Mouse (Mus musculus) MEL (cell line): ENCODE measurements around the gene Stx4a.

Source experiments
- BHLHE40 ChIP-seq: IDR thresholded peaks from 2 replicates; pipeline ENCODE4 v1.6.1; 2012; ENCODE audit warnings: low read depth, mild to moderate bottlenecking, inconsistent platforms, low read length, improper control_type of control experiment, borderline replicate concordance
- CTCF ChIP-seq, 3 experiments: IDR thresholded peaks in 2 of 3; conservative IDR thresholded peaks in 1 of 3; 2 replicates each; pipeline ENCODE4 v1.5.1; 2011 to 2012; ENCODE audit warnings: low read length in 3 of 3, low read depth in 2 of 3, mild to moderate bottlenecking in 2 of 3, improper control_type of control experiment in 1 of 3, inconsistent platforms in 1 of 3, mixed read lengths in 1 of 3, moderate library complexity in 1 of 3; ENCODE audit not compliant: control insufficient read depth in 1 of 3, insufficient read depth in 1 of 3, poor library complexity in 1 of 3, severe bottlenecking in 1 of 3
- GATA1 ChIP-seq: IDR thresholded peaks from 2 replicates; pipeline ENCODE4 v1.6.1; 2011; ENCODE audit warnings: low read depth, low read length, improper control_type of control experiment
- HCFC1 ChIP-seq: IDR thresholded peaks from 2 replicates; pipeline ENCODE4 v1.6.1; 2012; ENCODE audit warnings: low read depth, mild to moderate bottlenecking, inconsistent platforms, low read length, improper control_type of control experiment, moderate library complexity
- POLR2AphosphoS5 ChIP-seq: IDR thresholded peaks from 2 replicates; pipeline ENCODE4 v1.6.1; 2012; ENCODE audit warnings: low read depth, borderline replicate concordance, mild to moderate bottlenecking, inconsistent platforms, low read length, moderate library complexity, mixed read lengths

DNA sequence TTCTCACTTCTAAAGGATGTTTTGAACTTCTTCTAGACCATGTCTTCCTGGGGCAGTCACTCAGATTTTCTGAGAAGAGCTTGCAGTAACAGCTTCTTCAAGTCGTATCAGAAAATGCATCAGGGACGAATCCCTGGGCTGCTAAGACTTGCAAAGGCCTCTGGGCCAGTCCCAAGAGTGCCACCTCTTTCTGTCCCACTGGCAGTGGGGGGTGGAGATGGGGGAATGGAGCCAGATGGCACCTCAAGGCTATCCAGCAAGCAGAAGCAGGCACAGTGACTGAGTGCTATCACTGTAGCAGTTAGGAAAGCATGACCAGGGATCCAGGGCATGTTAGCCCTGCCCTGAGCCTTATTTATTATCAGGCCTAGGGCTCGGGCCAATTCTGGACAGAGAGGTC is 11.8 kb upstream of the Stx4a start:
- no peak for TF ChIP-seq GATA1
- no peak for TF ChIP-seq POLR2AphosphoS5
- no peak for TF ChIP-seq CTCF (IDR thresholded peaks at IDR 0.05 in 2 of 3, conservative IDR thresholded peaks at IDR 0.05 in 1 of 3; ENCODE audit: control insufficient read depth in 1 of 3, insufficient read depth in 1 of 3, low read depth in 2 of 3, low read length in 3 of 3, poor library complexity in 1 of 3, severe bottlenecking in 1 of 3)
- TF ChIP-seq HCFC1 = no peak
- TF ChIP-seq BHLHE40 = no peak
